Mouse (Mus musculus): ENCODE measurements around the gene Rsbn1l.
"Not testable (repeated sequence)": the region's sequence is repeated elsewhere in the genome, so short reads cannot be mapped to it uniquely, and the experiment has no call there.

Rsbn1l gene

GRCm38 (mm10) chr5:20950093-20950492, 6.1 kb downstream of the Rsbn1l start:
- DNase-seq = no peak

- DNase-seq = peak in 1 of 2 experiments; percentile 21
Observed at GRCm38 (mm10) chr5:20946906-20947305, 9.3 kb downstream of the Rsbn1l start.

- no peak for DNase-seq
Observed at GRCm38 (mm10) chr5:20944961-20945748, 11.0 kb downstream of the Rsbn1l start.

- not testable (repeated sequence) for DNase-seq
Observed at GRCm38 (mm10) chr5:20943791-20944190, 12.4 kb downstream of the Rsbn1l start.

GRCm38 (mm10) chr5:20942523-20942922, 13.7 kb downstream of the Rsbn1l start:
- no peak for DNase-seq

- peak; percentile 51 to 58 for DNase-seq
Observed at GRCm38 (mm10) chr5:20941205-20941604, 15.0 kb downstream of the Rsbn1l start.

- peak in 1 of 2 experiments; percentile 22 for DNase-seq
Observed at GRCm38 (mm10) chr5:20940696-20941095, 15.5 kb downstream of the Rsbn1l start.

- DNase-seq = no peak
Observed at GRCm38 (mm10) chr5:20940040-20940571, 16.1 kb downstream of the Rsbn1l start.

GRCm38 (mm10) chr5:20938523-20938922, 17.7 kb downstream of the Rsbn1l start:
- no peak for DNase-seq

GRCm38 (mm10) chr5:20935934-20936333, 20.3 kb downstream of the Rsbn1l start:
- no peak for DNase-seq

GRCm38 (mm10) chr5:20932585-20932984, 23.6 kb downstream of the Rsbn1l start:
- no peak for DNase-seq

GRCm38 (mm10) chr5:20931300-20931699, 24.9 kb downstream of the Rsbn1l start:
- DNase-seq = no peak

GRCm38 (mm10) chr5:20930430-20930829, 25.8 kb downstream of the Rsbn1l start:
- DNase-seq = no peak

GRCm38 (mm10) chr5:20929669-20930151, 26.5 kb downstream of the Rsbn1l start:
- DNase-seq = no peak

GRCm38 (mm10) chr5:20925451-20925850, 30.7 kb downstream of the Rsbn1l start:
- DNase-seq = no peak

- DNase-seq = no peak
Observed at GRCm38 (mm10) chr5:20924608-20925007, 31.6 kb downstream of the Rsbn1l start.

- DNase-seq = no peak
Observed at GRCm38 (mm10) chr5:20919566-20919965, 36.6 kb downstream of the Rsbn1l start.

- no peak for DNase-seq
Observed at GRCm38 (mm10) chr5:20918967-20919366, 37.2 kb downstream of the Rsbn1l start.

GRCm38 (mm10) chr5:20913372-20914275, 42.6 kb downstream of the Rsbn1l start:
- peak; percentile 69 to 86 for DNase-seq

GRCm38 (mm10) chr5:20911741-20912140, 44.5 kb downstream of the Rsbn1l start:
- no peak for DNase-seq

GRCm38 (mm10) chr5:20906191-20906590, 50.0 kb downstream of the Rsbn1l start:
- DNase-seq = no peak

GRCm38 (mm10) chr5:20905437-20905836, 50.8 kb downstream of the Rsbn1l start:
- DNase-seq = no peak

- DNase-seq = no peak
Observed at GRCm38 (mm10) chr5:20904647-20905046, 51.6 kb downstream of the Rsbn1l start.
